Comparison of ENCODE assay signal across 8 mouse cellular contexts in genomic region chr6:55511212-55512065, GRCm38 (mm10). TPM values are rescaled to one million over a fixed set of nuclear protein-coding genes. Genes with fewer than 3 reads are reported as not detected.
DNase-seq lines count a peak whose midpoint lies in the region; ATAC-seq and TF ChIP-seq lines count a peak whose summit lies in the region.

No protein-coding gene starts in this region.

- no peaks in the 10 kb centered on the region for H3K9me3 ChIP-seq in hindbrain, embryonic 11.5 days (ENCODE audit: control insufficient read depth, low read length)
- H3K9me3 ChIP-seq in lung, embryonic 14.5 days (ENCODE audit: low read depth, low read length), result no peaks in the 10 kb centered on the region

- H3K9ac ChIP-seq in hindbrain, embryonic 11.5 days (ENCODE audit: low read depth, low read length), result no peak overlapping the region
- H3K9ac ChIP-seq in lung, embryonic 14.5 days, result no peak overlapping the region

- H3K4me3 ChIP-seq in hindbrain, embryonic 11.5 days (ENCODE audit: low read depth, low read length), result no peak overlapping the region
- H3K4me3 ChIP-seq in lung, embryonic 14.5 days (ENCODE audit: low read depth, low read length), result no peak overlapping the region

- no peak overlapping the region for H3K4me2 ChIP-seq in hindbrain, embryonic 11.5 days (replicated peaks; ENCODE audit: low read depth, low read length)
- no peak overlapping the region for H3K4me2 ChIP-seq in lung, embryonic 14.5 days

- peak; percentile 67 for DNase-seq in ZHBTc4 (ENCODE audit: low read depth, low spot score)
- DNase-seq in cerebellum, postnatal 10 days, result peak; percentile 94 to 96
- peak; percentile 61 to 76 for DNase-seq in frontal cortex, postnatal 25 days (ENCODE audit: low spot score in 2 of 2)
- DNase-seq in hindbrain, embryonic 11.5 days (ENCODE audit: low spot score), result peak; percentile 92
- DNase-seq in layer of hippocampus, adult 8-10 months (ENCODE audit: low spot score in 2 of 2), result peak; percentile 59 to 86
- DNase-seq in lung, embryonic 14.5 days, result peak; percentile 94
- DNase-seq in ovary, postnatal 14 days (ENCODE audit: low spot score), result peak; percentile 73
- DNase-seq in urinary bladder, adult 2 months (ENCODE audit: low spot score), result peak; percentile 46

- H3K27ac ChIP-seq in hindbrain, embryonic 11.5 days (ENCODE audit: low read depth, low read length), result no peak overlapping the region
- H3K27ac ChIP-seq in lung, embryonic 14.5 days (ENCODE audit: low read depth), result no peak overlapping the region

- H3K27me3 ChIP-seq in hindbrain, embryonic 11.5 days (ENCODE audit: control insufficient read depth, insufficient read depth, low read length), result no peaks in the 10 kb centered on the region
- no peaks in the 10 kb centered on the region for H3K27me3 ChIP-seq in lung, embryonic 14.5 days (ENCODE audit: insufficient read depth, low read length)

- no peaks in the 10 kb centered on the region for H3K36me3 ChIP-seq in hindbrain, embryonic 11.5 days (ENCODE audit: control insufficient read depth, insufficient read depth, low read length)
- H3K36me3 ChIP-seq in lung, embryonic 14.5 days (ENCODE audit: insufficient read depth), result no peaks in the 10 kb centered on the region

- ATAC-seq in hindbrain, embryonic 11.5 days (ENCODE audit: low FRiP score), result peak; percentile 92
- ATAC-seq in lung, embryonic 14.5 days (ENCODE audit: insufficient read depth), result peak; percentile 91

- 35% methylated on average over 12 of the region's 12 CpGs for WGBS in hindbrain, embryonic 11.5 days
- WGBS in lung, embryonic 14.5 days, result 9% methylated on average over 12 of the region's 12 CpGs

- no peaks in the 10 kb centered on the region for H3K4me1 ChIP-seq in hindbrain, embryonic 11.5 days (replicated peaks; ENCODE audit: control insufficient read depth, insufficient read depth, low read length)
- no peaks in the 10 kb centered on the region for H3K4me1 ChIP-seq in lung, embryonic 14.5 days (ENCODE audit: insufficient read depth)

- TF ChIP-seq CTCF in lung, embryonic 14.5 days (IDR thresholded peaks at IDR 0.05; ENCODE audit: low read depth), result peak; percentile 88

RNA-seq across cellular contexts. Expression of gene Adcyap1r1, which starts 59.7 kb away (rescaled TPM):
- polyA plus RNA-seq in hindbrain, embryonic 11.5 days (2014; fragmentation: Nextera tagmentation; extraction: Ambion mirVana), result 21.1 and 21.6 TPM in 2 replicates
- 100 to 1,000 TPM; 130 to 163 (median 141) TPM for total RNA-seq in layer of hippocampus, adult 8-10 months (2022)
- 0.60 and 0.61 TPM in 2 replicates for polyA plus RNA-seq in lung, embryonic 14.5 days (2014; fragmentation: Nextera tagmentation; extraction: Ambion mirVana)
- polyA plus RNA-seq in urinary bladder, adult 2 months (2012; rRNA removed), result 5.8 and 8.6 TPM in 2 replicates
